Comparison of ENCODE assay signal across 25 mouse cellular contexts in the genomic region with DNA sequence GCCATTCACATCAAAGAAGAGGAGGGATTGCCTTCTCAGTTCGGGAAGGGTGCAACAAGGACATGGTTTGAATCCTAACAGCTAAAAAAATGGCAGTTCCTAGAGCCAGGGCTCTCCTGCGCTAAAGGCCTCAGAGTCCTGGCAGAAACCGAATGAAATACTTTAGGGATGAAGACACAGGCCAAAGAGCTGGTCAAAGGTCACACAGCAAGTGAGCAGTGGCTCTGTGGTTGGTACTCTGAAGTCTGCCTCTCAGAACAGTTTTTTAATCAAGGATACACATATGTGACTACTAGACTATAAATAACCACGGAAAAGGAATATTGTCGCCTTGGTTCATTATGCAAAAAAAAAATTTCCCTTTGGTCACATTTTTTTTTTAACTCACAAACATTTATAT. TPM values are rescaled to one million over a fixed set of nuclear protein-coding genes. Genes with fewer than 3 reads are reported as not detected.
DNase-seq lines count a peak whose midpoint lies in the region; TF ChIP-seq lines count a peak whose summit lies in the region.
"Had no signal": no experiment of that assay in that cellular context is flagged by ENCODE, and none has a peak within 500 bp of the region (broad histone marks: within the 10 kb centered on the region; RNA-seq: fewer than 3 reads in every experiment).

No protein-coding gene starts in this region.

- no peak overlapping the region for H3K4me3 ChIP-seq in kidney, adult 2 months (ENCODE audit: insufficient read depth, low read depth, low read length)
- H3K4me3 ChIP-seq in thymus, adult 2 months (ENCODE audit: control insufficient read depth, insufficient read depth, low read length) = no peak overlapping the region
- H3K4me3 ChIP-seq: embryonic facial prominence, embryonic 13.5 days; forebrain, embryonic 15.5 days; layer of hippocampus, adult 2 months; liver, embryonic 13.5 days; midbrain, embryonic 13.5 days; neural tube, embryonic 13.5 days had no signal

- no peaks in the 10 kb centered on the region for H3K36me3 ChIP-seq in kidney, adult 2 months (ENCODE audit: control insufficient read depth, insufficient read depth, low read length)
- H3K36me3 ChIP-seq in thymus, adult 2 months (ENCODE audit: control insufficient read depth, insufficient read depth, low read length) = no peaks in the 10 kb centered on the region
- H3K36me3 ChIP-seq: embryonic facial prominence, embryonic 13.5 days; forebrain, embryonic 10.5 days; forebrain, embryonic 15.5 days; liver, embryonic 13.5 days; midbrain, embryonic 13.5 days; neural tube, embryonic 13.5 days had no signal

- H3K27ac ChIP-seq in kidney, adult 2 months (ENCODE audit: insufficient read depth, low read depth, low read length) = no peak overlapping the region
- H3K27ac ChIP-seq in thymus, adult 2 months (ENCODE audit: control insufficient read depth, insufficient read depth, low read length) = no peak overlapping the region
- H3K27ac ChIP-seq: embryonic facial prominence, embryonic 13.5 days; forebrain, embryonic 10.5 days; forebrain, embryonic 15.5 days; layer of hippocampus, adult 2 months; liver, embryonic 13.5 days; macrophage; midbrain, embryonic 13.5 days; neural tube, embryonic 13.5 days had no signal

- intact Hi-C loops in heart, postnatal 10 days (cut with DNase I) = no loop called here
- intact Hi-C loops in left cerebral cortex, postnatal 10 days (cut with DNase I) = loop anchor here (10.0 kb wide), 1 partner anchor 161 kb away; no protein-coding TSS in a partner anchor

- no peak for TF ChIP-seq POLR2A in kidney, adult 2 months (IDR thresholded peaks at IDR 0.05; ENCODE audit: low read depth, low read length)
- TF ChIP-seq POLR2A in thymus, adult 2 months (IDR thresholded peaks at IDR 0.05; ENCODE audit: control insufficient read depth, extremely low read depth, insufficient read depth, low read length, poor library complexity) = no peak

- no peaks in the 10 kb centered on the region for H3K27me3 ChIP-seq in kidney, adult 2 months (replicated peaks; ENCODE audit: control insufficient read depth, insufficient read depth, low read length)
- peaks cover 6% of the 10 kb centered on the region for H3K27me3 ChIP-seq in thymus, adult 2 months (ENCODE audit: control insufficient read depth, insufficient read depth, low read length)

- peak; percentile 63 for DNase-seq in heart, adult 11 months
- DNase-seq in heart, postnatal 10 days = no peak
- peak; percentile 81 for DNase-seq in kidney, adult 2 months
- DNase-seq in kidney, postnatal 4 days = no peak
- DNase-seq in adipocyte (ENCODE audit: low spot score) = peak; percentile 69
- DNase-seq in embryo, embryonic 11 days = peak; percentile 31
- no peak for DNase-seq in left cerebral cortex, postnatal 10 days (ENCODE audit: extremely low spot score in 1 of 2, low spot score in 2 of 2)
- no peak for DNase-seq in thymus, adult 2 months
- DNase-seq: adrenal gland, postnatal 25 days; cerebellum, adult 2 months; cerebellum, postnatal 14 days; gastrocnemius, postnatal 25 days; heart, adult 18-20 months; left cerebral cortex, postnatal 4 days; liver, embryonic 13.5 days; lung, adult 2 months; lung, postnatal 10 days; thymus, postnatal 25 days had no signal

- H3K4me1 ChIP-seq in kidney, adult 2 months (ENCODE audit: control insufficient read depth, insufficient read depth, low read length) = peaks cover 5% of the 10 kb centered on the region; the same call in 1 of the 2 replicates
- 0 out of 2 replicates have a peak, but pooled peaks cover 4% of the 10 kb centered on the region for H3K4me1 ChIP-seq in thymus, adult 2 months (replicated peaks; ENCODE audit: control insufficient read depth, insufficient read depth, low read length)

- 49% methylated on average over 5 of the region's 5 CpGs for WGBS in kidney, adult 2 months
- WGBS in thymus, adult 2 months = 78% methylated on average over 5 of the region's 5 CpGs

- TF ChIP-seq CTCF in kidney, adult 2 months (conservative IDR thresholded peaks at IDR 0.05; ENCODE audit: insufficient read depth, insufficient read length, low read depth, low read length) = no peak
- no peak for TF ChIP-seq CTCF in thymus, adult 2 months (IDR thresholded peaks at IDR 0.05; ENCODE audit: borderline replicate concordance, control insufficient read depth, extremely low read depth, insufficient read depth, low read length, poor library complexity)

RNA-seq across cellular contexts. Expression of a gene that starts 1.9 kb away (rescaled TPM):
- total RNA-seq in heart, postnatal 10 days (2021) = 10 to 100 TPM; 62.8 to 65.1 TPM
- polyA plus RNA-seq in kidney, adult 2 months (2012; rRNA removed) = 5.1 and 6.5 TPM in 2 replicates
- total RNA-seq in left cerebral cortex, postnatal 10 days (2021) = 10 to 100 TPM; 32.6 to 35.0 TPM
- polyA plus RNA-seq in thymus, adult 2 months (2012; rRNA removed) = 8.7 and 10.4 TPM in 2 replicates

Comparison
In these comparisons a context has a peak if more than half of its experiments do, and no peak if none do; other contexts are left out.
1. DNase-seq: peak in heart, adult 11 months (single experiment), kidney, adult 2 months (single experiment), adipocyte (single experiment) and embryo, embryonic 11 days (single experiment); none in heart, postnatal 10 days (0 of 2), kidney, postnatal 4 days (0 of 2), left cerebral cortex, postnatal 10 days (0 of 2) and thymus, adult 2 months (single experiment).